Mouse (Mus musculus) megakaryocyte, embryonic 14.5 days (primary cell): Measurements from ENCODE around the gene Ctnnbl1. TPM values are rescaled to one million over a fixed set of nuclear protein-coding genes. Genes with fewer than 3 reads are reported as not detected.

Experiments used
- H3K27me3 ChIP-seq: replicated peaks from 2 replicates; pipeline ENCODE3; 2012; ENCODE audit warnings: inconsistent platforms
- H3K36me3 ChIP-seq: replicated peaks from 2 replicates; pipeline ENCODE3; 2012; ENCODE audit warnings: low read length, inconsistent platforms, mixed read lengths
- H3K4me1 ChIP-seq: 2 replicates; pipeline ENCODE4 v1.6.1; 2012; ENCODE audit warnings: inconsistent platforms
- H3K4me3 ChIP-seq: replicated peaks from 2 replicates; pipeline ENCODE3; 2012; ENCODE audit warnings: moderate library complexity, mild to moderate bottlenecking, inconsistent platforms
- H3K9me3 ChIP-seq: 2 replicates; pipeline ENCODE4 v1.6.1; 2012; ENCODE audit warnings: inconsistent platforms
- FLI1 ChIP-seq: IDR thresholded peaks from 2 replicates; pipeline ENCODE4 v1.6.1; 2012; ENCODE audit warnings: low read length, inconsistent platforms, mixed read lengths
- GATA1 ChIP-seq: IDR thresholded peaks from 3 replicates; pipeline ENCODE4 v1.6.1; 2012; ENCODE audit warnings: mixed read lengths, low read length, inconsistent platforms, borderline replicate concordance
- polyA plus RNA-seq: library from polyadenylated mRNA; stranded (reverse); fragments of >175 nt; gene quantifications from 2 replicates; pipeline ENCODE4 v1.2.3, GENCODE M21; 2012; ENCODE audit warnings: low replicate concordance; ENCODE audit not compliant: insufficient read depth

Gene Ctnnbl1
- polyA plus RNA-seq, 1 experiment = 11.9 TPM

DNA sequence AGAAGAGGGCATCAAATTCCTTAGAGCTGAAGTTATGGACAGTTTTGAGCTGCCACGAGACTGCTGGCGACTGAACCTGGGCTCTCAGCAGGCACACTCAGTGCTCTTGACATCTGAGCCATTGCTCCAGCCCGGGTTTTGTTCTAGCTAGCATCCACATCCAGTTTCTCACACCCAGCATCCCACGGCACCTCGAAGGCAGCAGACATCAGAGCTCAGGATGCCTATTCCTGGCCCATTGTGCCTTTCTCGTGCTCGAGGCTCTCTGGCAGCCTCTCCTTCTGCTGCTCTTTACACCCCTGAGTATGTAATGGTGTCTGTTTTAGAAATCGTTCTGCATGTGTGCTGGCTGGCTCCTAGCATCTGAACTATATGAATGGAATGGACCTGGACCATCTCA lies 13.3 kb downstream of the Ctnnbl1 start:
- Histone ChIP-seq H3K27me3 (no peaks in the 10 kb centered on the region), H3K9me3 (no peaks in the 10 kb centered on the region), H3K36me3 (peaks cover 61% of the 10 kb centered on the region), H3K4me1 (peaks cover 47% of the 10 kb centered on the region), H3K4me3 (no peak overlapping the region)
- TF ChIP-seq GATA1 = no peak
- TF ChIP-seq FLI1 = no peak

- H3K36me3 ChIP-seq = peaks cover 57% of the 10 kb centered on the region
- no peak for TF ChIP-seq FLI1
- no peak for TF ChIP-seq GATA1
Measured at GRCm38 (mm10) chr2:157750926-157751588, 13.9 kb downstream of the Ctnnbl1 start.

DNA sequence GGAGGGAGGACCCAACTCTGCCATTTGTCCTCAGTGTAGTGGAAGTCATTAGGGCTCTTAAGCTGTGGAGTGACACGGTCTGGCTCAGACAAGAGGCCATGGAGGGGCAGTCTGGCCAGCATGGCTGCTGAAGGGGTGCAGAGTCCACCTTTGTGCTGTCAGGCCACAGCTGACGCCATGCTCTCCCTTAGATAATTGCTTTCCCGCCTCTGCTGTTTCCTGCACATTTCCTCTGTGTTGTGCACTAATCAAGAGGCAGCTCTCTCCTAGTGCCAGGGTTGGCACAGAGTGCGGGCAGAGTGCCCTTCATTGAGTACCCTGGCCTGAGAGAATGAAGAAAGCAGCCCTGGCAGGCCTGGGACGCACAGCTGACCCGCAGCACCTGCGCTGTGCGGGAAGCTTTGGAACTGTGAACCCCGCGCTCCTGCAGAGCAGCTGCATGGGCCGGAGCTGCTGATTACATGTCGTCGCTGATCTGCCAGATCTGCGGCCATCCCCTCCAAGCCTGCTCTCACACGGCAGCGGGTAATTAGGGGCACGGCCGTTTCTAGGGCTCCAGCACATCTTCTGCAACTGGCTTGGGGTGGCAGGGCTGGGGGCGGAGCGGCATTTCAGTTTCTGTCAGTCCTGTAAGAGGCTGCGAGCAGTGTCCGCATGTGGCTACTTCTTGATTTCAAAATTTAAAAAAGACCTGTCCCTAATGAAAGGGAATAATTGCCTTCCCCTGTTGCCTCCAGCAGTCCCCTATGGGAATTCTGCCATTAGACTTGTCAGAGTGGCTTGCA lies 14.6 kb downstream of the Ctnnbl1 start:
- peaks cover 45% of the 10 kb centered on the region for H3K4me1 ChIP-seq
- H3K36me3 ChIP-seq = peaks cover 55% of the 10 kb centered on the region
- no peaks in the 10 kb centered on the region for H3K27me3 ChIP-seq
- peak overlapping the region; percentile 6 for H3K4me3 ChIP-seq
- H3K9me3 ChIP-seq = no peaks in the 10 kb centered on the region
- no peak for TF ChIP-seq GATA1
- no peak for TF ChIP-seq FLI1

More at GRCm38 (mm10) chr2:157750926-157751588, 13.9 kb downstream of the Ctnnbl1 start:
- Histone ChIP-seq H3K9me3 (no peaks in the 10 kb centered on the region), H3K4me1 (peaks cover 47% of the 10 kb centered on the region), H3K4me3 (no peak overlapping the region), H3K27me3 (no peaks in the 10 kb centered on the region)

DNA sequence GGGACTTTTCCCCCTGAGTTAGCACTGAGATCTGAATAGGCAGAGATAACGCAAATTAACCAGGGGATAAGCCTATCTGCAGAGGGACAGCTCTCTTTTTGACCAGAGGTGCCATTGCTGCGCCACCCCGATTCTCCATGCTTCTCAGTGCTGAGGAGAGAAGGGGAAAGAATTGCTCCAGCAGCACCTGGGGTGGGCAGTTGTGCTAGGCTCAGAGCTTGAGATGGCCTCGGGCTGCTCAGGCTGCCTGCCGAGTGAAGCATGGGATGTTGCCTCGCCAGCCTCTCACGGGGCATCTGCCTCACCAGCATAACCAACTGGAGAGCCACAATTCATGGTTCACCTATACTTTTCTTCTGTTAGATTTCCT lies 15.2 kb downstream of the Ctnnbl1 start:
- H3K27me3 ChIP-seq = no peaks in the 10 kb centered on the region
- no peak for TF ChIP-seq FLI1
- TF ChIP-seq GATA1 = no peak
- H3K36me3 ChIP-seq = peaks cover 53% of the 10 kb centered on the region
- peaks cover 47% of the 10 kb centered on the region for H3K4me1 ChIP-seq
- no peak overlapping the region for H3K4me3 ChIP-seq
- no peaks in the 10 kb centered on the region for H3K9me3 ChIP-seq

DNA sequence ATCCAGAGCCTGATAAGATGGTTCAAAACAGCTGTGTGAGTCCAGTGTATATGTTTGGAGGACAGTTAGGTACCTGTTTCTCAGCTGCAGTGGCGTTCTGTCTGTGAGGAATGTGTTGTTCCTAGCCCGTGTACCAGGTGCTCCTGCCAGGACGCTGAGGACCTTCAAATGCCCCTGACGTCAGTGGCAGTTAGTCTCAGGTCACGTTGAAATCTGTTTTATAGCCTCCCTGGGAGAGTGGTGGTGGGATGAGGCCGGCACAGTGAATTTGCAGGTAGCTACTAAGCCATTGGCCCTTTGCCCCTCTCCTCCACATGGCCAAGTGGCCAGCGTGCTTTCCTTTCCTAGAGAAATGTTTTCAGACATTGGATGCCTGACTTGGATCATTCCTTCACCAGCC lies 18.6 kb downstream of the Ctnnbl1 start:
- no peak for TF ChIP-seq FLI1
- no peak for TF ChIP-seq GATA1
- no peaks in the 10 kb centered on the region for H3K9me3 ChIP-seq
- peaks cover 44% of the 10 kb centered on the region for H3K4me1 ChIP-seq
- no peak overlapping the region for H3K4me3 ChIP-seq
- H3K27me3 ChIP-seq = no peaks in the 10 kb centered on the region
- peaks cover 27% of the 10 kb centered on the region for H3K36me3 ChIP-seq

GRCm38 (mm10) chr2:157756193-157756592 lies 19.0 kb downstream of the Ctnnbl1 start:
- Histone ChIP-seq H3K4me1 (peaks cover 42% of the 10 kb centered on the region), H3K27me3 (no peaks in the 10 kb centered on the region), H3K36me3 (peaks cover 25% of the 10 kb centered on the region), H3K9me3 (no peaks in the 10 kb centered on the region), H3K4me3 (no peak overlapping the region)
- TF ChIP-seq GATA1 = no peak
- no peak for TF ChIP-seq FLI1

DNA sequence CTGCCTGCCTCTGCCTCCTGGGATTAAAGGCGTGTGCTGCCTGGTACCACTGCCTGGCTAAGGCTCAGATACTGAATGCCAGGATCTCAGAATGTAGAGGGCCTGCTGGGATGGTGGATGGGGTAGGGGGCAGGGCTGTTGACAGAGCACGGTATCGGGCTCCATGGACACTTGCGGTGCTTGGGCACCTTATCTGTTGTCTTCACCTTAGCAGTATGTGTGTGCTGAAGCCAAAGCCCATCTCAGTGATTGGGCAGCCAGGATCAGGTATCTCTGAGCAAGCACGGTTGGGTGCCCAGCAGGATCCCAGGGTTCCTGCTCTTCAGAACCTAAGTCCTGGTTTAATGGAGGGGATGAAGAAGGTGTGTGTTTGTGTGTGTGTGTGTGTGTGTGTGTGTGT lies 21.2 kb downstream of the Ctnnbl1 start:
- Histone ChIP-seq H3K4me3 (no peak overlapping the region), H3K36me3 (peaks cover 19% of the 10 kb centered on the region), H3K27me3 (no peaks in the 10 kb centered on the region), H3K9me3 (no peaks in the 10 kb centered on the region), H3K4me1 (peaks cover 35% of the 10 kb centered on the region)
- TF ChIP-seq FLI1 = no peak
- TF ChIP-seq GATA1 = no peak

DNA sequence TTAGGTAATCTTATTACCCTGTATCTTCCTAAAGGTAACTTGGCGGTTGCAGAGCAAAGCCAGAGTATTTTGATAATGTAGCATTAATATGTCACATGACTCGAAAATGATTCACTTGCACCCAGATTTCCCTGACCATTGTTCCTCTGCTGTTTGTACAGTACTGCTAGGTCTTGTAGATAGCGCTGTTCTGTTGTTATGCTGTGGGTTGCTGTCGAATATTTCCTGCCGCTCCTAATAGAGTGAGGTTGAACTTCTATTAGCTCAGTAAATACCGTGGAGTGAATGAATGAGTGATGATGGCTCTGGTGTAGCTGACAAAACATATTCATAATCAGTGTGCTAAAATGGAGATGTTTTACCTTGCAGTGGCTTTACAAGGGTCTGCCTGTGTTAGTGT lies 22.5 kb downstream of the Ctnnbl1 start:
- peaks cover 37% of the 10 kb centered on the region for H3K4me1 ChIP-seq
- H3K4me3 ChIP-seq = no peak overlapping the region
- no peaks in the 10 kb centered on the region for H3K27me3 ChIP-seq
- H3K9me3 ChIP-seq = no peaks in the 10 kb centered on the region
- no peak for TF ChIP-seq GATA1
- no peak for TF ChIP-seq FLI1
- peaks cover 16% of the 10 kb centered on the region for H3K36me3 ChIP-seq

DNA sequence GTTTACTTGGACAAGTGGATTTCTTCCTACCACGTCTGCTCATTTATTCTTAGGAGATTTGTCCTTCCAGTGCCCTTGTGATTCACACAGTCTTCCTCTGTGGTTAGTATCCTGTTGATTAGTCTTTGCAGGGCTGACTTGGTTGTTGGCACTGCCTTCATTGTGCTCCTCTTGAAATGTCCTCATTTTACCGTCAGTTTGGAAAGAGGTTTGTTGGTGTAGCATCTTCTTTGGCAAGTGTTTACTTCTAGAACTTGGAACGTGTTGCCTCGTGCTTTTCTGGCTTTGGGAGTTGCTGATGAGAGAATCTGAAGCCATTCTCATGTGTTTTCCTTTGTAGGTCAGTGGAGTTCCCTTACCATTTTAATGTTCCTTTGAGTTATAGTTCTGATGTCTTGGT lies 25.7 kb downstream of the Ctnnbl1 start:
- TF ChIP-seq GATA1 (no peak), FLI1 (no peak)
- Histone ChIP-seq H3K36me3 (peaks cover 10% of the 10 kb centered on the region), H3K4me3 (no peak overlapping the region), H3K4me1 (peaks cover 40% of the 10 kb centered on the region), H3K27me3 (no peaks in the 10 kb centered on the region), H3K9me3 (no peaks in the 10 kb centered on the region)

DNA sequence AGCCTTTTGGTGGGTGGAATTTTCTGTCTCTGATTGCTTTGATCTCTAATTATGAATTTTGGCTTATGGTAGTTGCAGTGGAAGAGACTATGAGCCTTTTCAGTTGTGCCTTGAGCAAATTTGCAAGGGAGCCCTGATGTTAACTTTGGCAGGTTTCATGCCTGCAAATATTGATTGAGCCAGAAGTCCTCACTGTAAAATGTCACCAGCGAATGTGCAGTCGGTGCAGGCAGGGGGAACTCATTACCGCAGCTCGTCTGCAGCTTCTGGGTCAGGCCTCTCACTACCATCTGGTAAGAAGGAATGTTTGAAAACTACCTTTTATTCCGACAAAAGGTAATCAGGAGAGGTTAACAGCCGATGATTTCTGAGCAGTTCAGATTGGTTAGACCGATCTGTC lies 29.4 kb downstream of the Ctnnbl1 start:
- no peaks in the 10 kb centered on the region for H3K9me3 ChIP-seq

More for the DNA sequence above, 29.4 kb downstream of the Ctnnbl1 start:
- Histone ChIP-seq H3K4me3 (no peak overlapping the region), H3K27me3 (no peaks in the 10 kb centered on the region), H3K36me3 (peaks cover 10% of the 10 kb centered on the region), H3K4me1 (peaks cover 38% of the 10 kb centered on the region)
- TF ChIP-seq FLI1 = no peak
- no peak for TF ChIP-seq GATA1
